Mouse (Mus musculus) heart, postnatal 36 days (tissue): ENCODE data around the gene Gmppb. TPM values are rescaled to one million over a fixed set of nuclear protein-coding genes. Genes with fewer than 3 reads are reported as not detected.
"Not testable (repeated sequence)": the region's sequence is repeated elsewhere in the genome, so short reads cannot be mapped to it uniquely, and the experiment has no call there.

ENCODE experiments used
- DNase-seq, 2 experiments: peaks; one replicate each; pipeline ENCODE4 v3.0.0; 2021 to 2022
- intact Hi-C: fragments of 180-260 bp; cut with DNase I; formaldehyde crosslinking; loops from one replicate; pipeline ENCODE4 v1.15.1; 2025
- total RNA-seq, 2 experiments: library from RNA; stranded (reverse); gene quantifications; 2 replicates each; pipeline ENCODE4 v1.2.3; 2021

Gmppb gene
- total RNA-seq, result 10 to 100 TPM in 1 of 2 experiments, 1 to 10 TPM in 1; 8.4 to 10.4 TPM

DNA sequence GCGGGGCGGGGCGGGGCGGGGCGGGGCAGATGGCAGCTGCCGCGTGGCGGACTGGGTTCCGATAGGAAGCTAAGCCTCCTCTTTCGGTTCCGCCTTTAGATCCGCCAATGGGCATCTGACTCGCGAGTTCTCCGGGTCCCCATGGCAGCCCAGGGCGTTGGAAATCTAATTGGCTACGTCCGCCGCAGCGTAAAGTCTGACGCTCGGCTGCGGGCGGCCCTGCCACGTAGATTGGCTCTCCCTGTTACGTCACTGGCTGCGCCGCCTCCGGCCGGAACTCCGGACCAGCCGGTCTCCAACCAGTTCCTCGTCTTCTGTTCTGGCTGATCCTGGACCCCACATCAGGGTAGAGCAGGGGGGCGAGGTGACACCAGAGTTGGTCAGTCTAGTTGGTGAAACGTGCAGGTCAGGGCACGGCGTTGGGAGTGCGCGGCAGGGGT is at the start of gene Gmppb:
Gene Gmppb (plus strand): TSS at position 227 of the 440 bp plus-strand sequence.
- DNase-seq, result peak; percentile 91 to 93
- intact Hi-C loops, result no loop called here

DNA sequence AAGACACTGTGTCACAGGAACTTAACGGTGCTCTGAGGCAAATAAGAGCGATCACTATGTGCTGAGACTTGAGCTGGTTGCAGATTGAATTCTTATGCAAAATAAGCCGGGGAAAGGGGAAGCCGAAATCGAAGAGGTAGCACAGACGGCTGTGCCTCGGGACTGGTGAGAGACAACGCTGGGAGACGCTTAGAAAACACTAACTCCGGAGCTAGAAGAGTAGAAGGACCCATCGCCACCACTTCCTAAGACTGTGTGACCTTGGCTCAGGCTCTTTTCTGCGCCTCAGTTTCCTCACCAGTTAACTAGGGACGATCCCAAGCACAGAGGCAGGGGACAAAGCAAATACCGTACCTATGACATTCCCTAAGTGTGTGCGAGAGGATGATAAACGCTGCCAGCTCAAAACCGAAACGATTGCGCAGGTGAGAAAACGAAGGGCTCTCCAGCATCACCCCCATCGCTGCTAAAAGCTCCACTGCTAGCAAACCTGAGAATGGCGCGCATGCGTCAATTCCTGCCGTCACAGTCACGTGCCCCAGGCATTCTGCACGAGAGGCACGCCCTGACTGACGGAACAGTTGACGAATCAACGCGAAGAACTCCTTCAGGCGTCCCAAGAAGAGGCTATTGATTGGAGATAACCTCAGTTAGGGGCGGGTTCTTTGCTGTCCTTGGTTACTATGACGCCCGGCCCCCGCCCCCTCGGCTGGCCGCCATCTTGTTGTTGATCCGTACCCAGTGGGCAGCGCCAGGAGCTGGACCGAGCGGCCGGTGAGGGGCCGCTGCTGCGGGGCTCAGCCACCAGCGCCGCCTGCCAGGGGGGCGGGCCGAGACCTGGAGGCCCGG is 46.9 kb upstream of the Gmppb start, which contains the start of gene Ip6k1:
Gene Ip6k1 (plus strand): TSS at position 580 of the 849 bp plus-strand sequence.
- DNase-seq, result peak; percentile 99 to 100
- intact Hi-C loops, result loop anchor here (2.0 kb wide), 1 partner anchor 49 kb away; no protein-coding TSS in a partner anchor

- intact Hi-C loops, result loop anchor here (2.0 kb wide), 1 partner anchor 48 kb away; no protein-coding TSS in a partner anchor
- no peak for DNase-seq
These were observed 46.1 kb upstream of the Gmppb start for GRCm38 (mm10) chr9:108002778-108003530.

GRCm38 (mm10) chr9:108003531-108003890 is 45.5 kb upstream of the Gmppb start:
- intact Hi-C loops, result loop anchor here (2.0 kb wide), 1 partner anchor 47 kb away; no protein-coding TSS in a partner anchor
- peak in 1 of 2 experiments; percentile 14 for DNase-seq

DNA sequence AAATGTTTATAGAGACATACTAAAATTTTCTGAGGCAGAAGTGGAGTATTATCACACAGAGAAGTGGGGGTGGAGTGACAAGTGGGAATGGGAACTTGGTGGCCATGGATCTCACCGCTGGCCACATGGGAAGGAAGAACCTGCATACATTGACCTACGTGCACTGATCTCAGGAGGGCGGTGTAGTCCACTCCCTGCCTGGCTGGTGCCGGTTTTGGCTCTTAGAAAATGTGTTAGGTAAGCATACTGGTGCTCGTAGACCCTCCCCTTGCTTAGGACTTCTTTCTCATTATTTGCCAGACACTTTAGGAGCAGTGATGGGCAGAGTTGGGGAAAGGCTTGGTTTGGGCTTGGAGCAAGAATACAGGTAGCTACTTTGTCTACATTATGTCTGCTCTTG is 41.0 kb upstream of the Gmppb start:
- DNase-seq, result no peak
- intact Hi-C loops, result no loop called here

- no peak for DNase-seq
- intact Hi-C loops, result no loop called here
These were observed 38.7 kb upstream of the Gmppb start for GRCm38 (mm10) chr9:108010385-108010784.

GRCm38 (mm10) chr9:108013577-108013976 is 35.5 kb upstream of the Gmppb start:
- intact Hi-C loops, DNase-seq: not testable (repeated sequence)

GRCm38 (mm10) chr9:108017127-108017526 is 31.9 kb upstream of the Gmppb start:
- intact Hi-C loops, result no loop called here

GRCm38 (mm10) chr9:108020741-108021140 is 28.3 kb upstream of the Gmppb start:
- no peak for DNase-seq
- intact Hi-C loops, result no loop called here

More at GRCm38 (mm10) chr9:108017127-108017526, 31.9 kb upstream of the Gmppb start:
- no peak for DNase-seq

DNA sequence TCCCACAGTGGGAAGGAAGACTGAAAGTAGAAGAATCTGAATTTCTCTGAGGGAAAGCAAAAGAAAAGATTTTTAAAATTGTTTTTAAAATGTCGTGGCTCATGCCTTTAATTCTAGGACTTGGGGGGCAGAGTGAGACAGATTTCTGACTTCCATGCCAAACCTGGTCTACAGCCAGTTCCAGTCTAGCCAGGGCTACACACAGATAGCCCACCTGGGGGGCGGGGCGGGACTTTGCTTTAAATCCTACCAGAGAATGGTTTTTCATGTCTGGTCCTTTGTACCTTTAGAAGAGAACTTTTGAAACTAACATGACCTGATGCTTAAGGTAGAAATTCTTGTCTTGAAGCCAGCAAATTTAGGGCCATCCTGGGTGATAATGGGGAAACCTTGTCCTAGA is 25.8 kb upstream of the Gmppb start:
- intact Hi-C loops, result no loop called here
- DNase-seq, result no peak

DNA sequence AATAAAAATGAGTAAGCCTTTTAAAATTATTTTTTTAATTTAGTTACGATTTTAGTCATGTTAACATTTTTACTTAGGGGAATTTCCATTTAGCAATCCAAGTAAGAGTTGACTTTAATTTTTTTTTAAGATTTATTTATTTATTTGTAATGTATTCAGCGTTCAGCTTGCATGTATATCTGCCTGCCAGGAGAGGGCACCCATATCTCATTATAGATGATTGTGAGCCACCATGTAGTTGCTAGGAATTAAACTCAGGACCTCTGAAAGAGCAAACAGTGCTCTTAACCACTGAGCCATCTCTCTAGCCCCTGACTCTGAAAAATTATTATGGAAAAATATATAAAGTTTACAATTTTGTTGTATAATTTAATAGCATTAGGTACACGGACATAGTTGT is 22.5 kb upstream of the Gmppb start:
- intact Hi-C loops, result no loop called here
- no peak for DNase-seq

GRCm38 (mm10) chr9:108027867-108028266 is 21.2 kb upstream of the Gmppb start:
- no peak for DNase-seq
- intact Hi-C loops, result no loop called here

DNA sequence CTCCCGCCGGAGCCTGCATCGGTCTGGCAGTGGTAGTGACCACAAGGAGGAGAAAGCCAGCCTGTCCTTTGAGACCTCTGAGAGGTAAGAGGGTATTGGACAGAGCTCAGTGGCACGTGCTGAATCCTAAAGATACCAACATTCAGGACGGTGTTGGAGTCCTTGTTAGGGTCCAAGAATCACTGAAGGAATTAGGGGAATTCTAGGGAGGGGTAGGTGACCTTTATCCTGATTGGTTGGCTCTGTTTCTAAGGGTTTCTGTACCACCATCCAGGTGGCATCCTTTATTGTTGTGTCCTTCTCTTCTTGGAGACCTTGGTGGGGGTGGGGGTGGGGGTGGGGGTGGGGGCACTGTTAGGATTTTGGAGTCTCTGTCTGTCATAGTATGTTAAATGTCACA is 16.9 kb upstream of the Gmppb start:
- intact Hi-C loops, result no loop called here

DNA sequence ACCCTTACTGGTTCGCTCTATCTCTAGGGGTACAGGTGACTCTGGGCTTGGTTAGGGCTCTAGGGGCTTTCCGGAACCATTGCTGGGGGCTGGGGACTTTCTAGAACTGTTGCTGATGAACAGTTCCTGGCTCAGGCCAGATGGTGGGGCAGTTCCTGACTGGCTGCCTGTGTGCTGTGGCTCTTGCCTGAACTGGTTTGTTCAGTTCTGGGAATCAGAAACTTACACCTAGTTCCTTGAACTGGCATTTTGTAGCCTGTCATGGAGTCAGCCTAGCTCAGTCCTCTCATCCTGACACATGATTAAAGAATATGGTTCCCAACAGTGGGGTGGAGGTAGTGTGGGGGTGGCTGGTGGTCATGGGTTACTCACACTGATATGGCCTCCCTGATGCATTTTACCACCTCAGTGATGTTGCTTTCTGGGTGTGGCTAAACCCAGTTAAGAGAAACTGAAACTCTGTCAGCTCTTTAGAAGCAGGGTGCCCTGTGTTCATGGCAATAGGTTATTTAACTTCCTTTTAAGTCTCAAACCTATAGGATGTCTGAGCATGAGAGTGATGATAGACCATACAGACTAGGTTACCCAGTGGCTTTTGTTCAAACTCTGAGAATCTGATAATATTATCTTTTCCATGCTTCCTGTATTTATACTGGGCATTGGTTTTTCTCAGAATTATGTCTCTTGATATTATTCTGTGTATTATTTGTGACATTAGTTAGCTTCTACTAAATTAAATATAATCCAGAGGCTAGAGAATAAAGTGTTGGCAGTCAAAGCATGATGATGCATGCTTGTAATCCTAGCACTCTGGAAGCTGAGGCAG is 13.5 kb upstream of the Gmppb start:
- intact Hi-C loops, result no loop called here
- DNase-seq, result no peak

More for the DNA sequence above, 16.9 kb upstream of the Gmppb start:
- DNase-seq, result no peak

GRCm38 (mm10) chr9:108044751-108045492 is 4.1 kb upstream of the Gmppb start:
- intact Hi-C loops, result no loop called here
- DNase-seq, result no peak

DNA sequence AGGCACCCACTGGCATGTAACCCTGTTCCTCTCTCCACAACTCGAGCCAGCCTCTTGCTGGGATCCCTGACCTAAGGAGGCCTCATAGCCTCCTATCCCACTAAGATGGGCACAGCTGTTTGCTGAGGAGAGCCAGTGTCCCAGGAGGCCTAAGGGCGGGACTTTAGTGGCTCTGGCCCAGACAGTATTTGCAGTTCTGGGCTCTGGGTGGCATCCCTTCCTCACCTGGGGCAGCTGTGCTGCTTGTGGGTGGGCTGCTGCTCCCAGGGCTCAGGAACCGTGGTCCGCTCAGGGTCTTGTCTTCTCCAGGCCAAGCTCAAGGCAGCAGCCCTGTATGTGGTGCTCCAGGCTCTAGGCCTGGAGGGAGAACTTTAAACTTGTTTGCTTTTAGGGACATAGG is 2.5 kb upstream of the Gmppb start:
- intact Hi-C loops, result no loop called here
- DNase-seq, result peak in 1 of 2 experiments; percentile 1

DNA sequence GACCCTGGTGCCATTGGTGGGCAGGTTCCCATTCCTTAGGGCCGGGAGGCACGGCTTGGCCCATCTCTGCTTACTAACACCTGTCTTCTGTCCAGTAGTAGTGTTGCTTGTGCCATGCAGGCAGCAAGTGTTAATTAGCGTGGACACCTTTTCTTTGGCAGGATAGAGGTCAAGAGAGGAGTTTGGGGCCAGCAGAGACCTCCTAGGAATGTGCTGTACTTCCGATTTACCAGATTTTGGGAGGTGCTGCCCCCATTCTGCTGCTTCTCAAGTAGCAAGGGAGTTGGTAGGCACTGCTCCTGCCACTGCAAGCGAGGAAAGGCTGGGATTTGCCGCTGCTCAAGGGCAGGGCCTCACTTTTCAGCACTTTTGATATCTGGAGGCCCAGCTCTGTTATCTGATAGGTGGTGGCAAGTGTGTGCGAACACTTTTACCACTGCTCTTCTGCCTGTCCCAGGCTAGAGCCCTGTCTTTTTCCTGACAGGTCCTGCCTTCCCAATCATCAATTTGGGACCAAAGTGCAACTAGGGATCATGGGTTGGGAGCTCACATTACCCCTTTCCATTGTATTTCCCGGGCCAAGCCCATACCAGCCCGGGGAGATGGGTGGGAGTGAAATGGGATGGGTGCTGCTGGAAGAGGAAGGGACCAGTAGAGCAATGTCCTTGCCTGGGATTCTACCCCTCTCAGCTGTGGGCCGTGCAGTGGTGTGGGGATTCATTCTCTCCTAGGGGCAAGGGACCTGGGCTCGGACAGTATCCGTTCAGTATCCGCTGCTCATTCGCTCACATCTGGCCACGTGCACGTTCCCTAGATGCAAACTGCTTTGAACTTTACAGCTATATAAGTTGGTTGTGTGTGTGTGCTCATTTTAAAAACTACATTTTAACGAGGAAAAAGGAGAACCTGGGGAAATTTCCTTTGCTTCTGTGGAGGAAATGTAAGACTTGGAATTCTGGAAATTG is 1.2 kb upstream of the Gmppb start:
- peak in 1 of 2 experiments; percentile 5 for DNase-seq
- intact Hi-C loops, result no loop called here

GRCm38 (mm10) chr9:108048566-108048955 is 481 bp upstream of the Gmppb start:
- peak in 1 of 2 experiments; percentile 34 for DNase-seq
- intact Hi-C loops, result no loop called here
